Mouse (Mus musculus) heart, embryonic 13.5 days (tissue): ENCODE measurements around the gene Gnaz. TPM values are rescaled to one million over a fixed set of nuclear protein-coding genes. Genes with fewer than 3 reads are reported as not detected.

Source experiments
- ATAC-seq: fragments of 200-750 bp; cut with Nextera tagmentation; 2 replicates; pipeline ENCODE4 v1.8.0; 2017; ENCODE audit warnings: moderate TSS enrichment; ENCODE audit not compliant: insufficient number of reproducible peaks, low FRiP score, low TSS enrichment; ENCODE audit errors: extremely low read depth
- H3K27ac ChIP-seq: fragments of 300-500 bp; sonication (generic); replicated peaks from 2 replicates; pipeline ENCODE4 v1.5.1; 2015; ENCODE audit warnings: moderate library complexity, mild to moderate bottlenecking, inconsistent platforms
- H3K27me3 ChIP-seq: fragments of 300-500 bp; sonication (generic); replicated peaks from 2 replicates; pipeline ENCODE4 v1.6.1; 2015; ENCODE audit warnings: mild to moderate bottlenecking, inconsistent platforms
- H3K36me3 ChIP-seq: fragments of 300-500 bp; sonication (generic); 2 replicates; pipeline ENCODE4 v1.6.1; 2015; ENCODE audit warnings: mild to moderate bottlenecking, inconsistent platforms
- H3K4me1 ChIP-seq: fragments of 300-500 bp; sonication (generic); 2 replicates; pipeline ENCODE4 v1.6.1; 2015; ENCODE audit warnings: inconsistent platforms
- H3K4me2 ChIP-seq: fragments of 300-500 bp; sonication (generic); 2 replicates; pipeline ENCODE4 v1.6.1; 2015; ENCODE audit warnings: inconsistent platforms, mild to moderate bottlenecking, moderate library complexity
- H3K4me3 ChIP-seq: fragments of 300-500 bp; sonication (generic); 2 replicates; pipeline ENCODE4 v1.5.1; 2015; ENCODE audit warnings: moderate library complexity, mild to moderate bottlenecking, inconsistent platforms
- H3K9ac ChIP-seq: fragments of 300-500 bp; sonication (generic); 2 replicates; pipeline ENCODE4 v1.6.1; 2015; ENCODE audit warnings: inconsistent platforms, mild to moderate bottlenecking, moderate library complexity
- H3K9me3 ChIP-seq: fragments of 300-500 bp; sonication (generic); 2 replicates; pipeline ENCODE4 v1.6.1; 2016; ENCODE audit warnings: inconsistent platforms
- WGBS: fragments of 180-500 bp; shearing (Covaris S2); methylation state at CpG from one replicate; pipeline ENCODE4 v1.1.7; 2015; ENCODE audit warnings: mixed read lengths; 5-methylcytosine and 5-hydroxymethylcytosine counted together
- polyA plus RNA-seq: library from polyadenylated mRNA; unstranded; fragments of >200 nt; fragmentation: Nextera tagmentation; extraction: Ambion mirVana; gene quantifications from 2 replicates; pipeline ENCODE4 v1.2.1, GENCODE M21; 2015

Gene Gnaz
- polyA plus RNA-seq: 1.3 and 1.6 TPM in 2 replicates

DNA sequence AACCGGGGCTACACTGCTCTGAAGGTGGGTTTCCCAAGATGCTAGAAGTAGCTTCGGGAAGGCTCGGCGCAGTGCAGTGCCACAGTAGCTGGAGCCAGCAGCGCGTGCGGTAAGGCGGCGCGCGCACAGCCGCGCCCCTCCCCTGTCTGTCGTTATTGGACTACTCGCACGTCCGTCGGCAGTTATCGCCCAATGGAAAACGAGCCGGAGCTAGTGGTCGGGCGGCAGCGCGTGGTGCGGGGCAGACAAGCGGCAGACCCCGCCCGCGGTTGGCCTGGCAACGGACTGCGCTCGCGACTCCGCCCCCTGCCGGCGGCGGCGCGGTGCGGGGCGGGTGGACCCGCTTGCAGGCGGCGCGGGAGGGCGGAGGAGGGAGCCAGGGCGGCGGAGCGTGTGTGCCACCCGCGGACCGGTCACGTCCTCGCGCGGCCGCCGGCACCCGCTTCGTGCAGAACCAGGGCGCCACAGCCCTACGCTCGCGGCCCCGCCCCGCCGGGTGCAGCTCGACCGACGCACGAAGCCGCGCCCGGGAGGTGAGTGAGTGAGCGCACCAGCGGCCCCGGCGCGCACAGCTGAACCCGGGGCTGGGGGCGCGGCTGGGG is at the start of gene Gnaz:
TSS of gene Gnaz (plus strand) at position 328 of the 602 bp plus-strand sequence.
- H3K4me1 ChIP-seq: peaks cover 16% of the 10 kb centered on the region
- H3K36me3 ChIP-seq: no peaks in the 10 kb centered on the region
- H3K4me2 ChIP-seq: peak within 1 kb of the TSS; percentile 95
- no peaks in the 10 kb centered on the region for H3K9me3 ChIP-seq
- ATAC-seq: peak; percentile 89
- H3K27ac ChIP-seq: no peak within 1 kb of the TSS
- 0% methylated on average over 56 of the region's 83 CpGs for WGBS
- peak within 1 kb of the TSS; percentile 80 for H3K9ac ChIP-seq
- H3K4me3 ChIP-seq: peak within 1 kb of the TSS; percentile 73
- H3K27me3 ChIP-seq: peaks cover 73% of the 10 kb centered on the region

GRCm38 (mm10) chr10:74919277-74919676 is 47.7 kb upstream of the Gnaz start:
- H3K4me1 ChIP-seq: peaks cover 4% of the 10 kb centered on the region; the same call in 1 of the 2 replicates
- H3K27ac ChIP-seq: no peak overlapping the region
- no peaks in the 10 kb centered on the region for H3K36me3 ChIP-seq
- no peak for ATAC-seq
- H3K27me3 ChIP-seq: peaks cover 10% of the 10 kb centered on the region; the same call in 1 of the 2 replicates
- H3K9ac ChIP-seq: no peak overlapping the region
- no peak overlapping the region for H3K4me2 ChIP-seq
- 26% methylated on average over 5 of the region's 5 CpGs for WGBS
- no peaks in the 10 kb centered on the region for H3K9me3 ChIP-seq
- H3K4me3 ChIP-seq: no peak overlapping the region

DNA sequence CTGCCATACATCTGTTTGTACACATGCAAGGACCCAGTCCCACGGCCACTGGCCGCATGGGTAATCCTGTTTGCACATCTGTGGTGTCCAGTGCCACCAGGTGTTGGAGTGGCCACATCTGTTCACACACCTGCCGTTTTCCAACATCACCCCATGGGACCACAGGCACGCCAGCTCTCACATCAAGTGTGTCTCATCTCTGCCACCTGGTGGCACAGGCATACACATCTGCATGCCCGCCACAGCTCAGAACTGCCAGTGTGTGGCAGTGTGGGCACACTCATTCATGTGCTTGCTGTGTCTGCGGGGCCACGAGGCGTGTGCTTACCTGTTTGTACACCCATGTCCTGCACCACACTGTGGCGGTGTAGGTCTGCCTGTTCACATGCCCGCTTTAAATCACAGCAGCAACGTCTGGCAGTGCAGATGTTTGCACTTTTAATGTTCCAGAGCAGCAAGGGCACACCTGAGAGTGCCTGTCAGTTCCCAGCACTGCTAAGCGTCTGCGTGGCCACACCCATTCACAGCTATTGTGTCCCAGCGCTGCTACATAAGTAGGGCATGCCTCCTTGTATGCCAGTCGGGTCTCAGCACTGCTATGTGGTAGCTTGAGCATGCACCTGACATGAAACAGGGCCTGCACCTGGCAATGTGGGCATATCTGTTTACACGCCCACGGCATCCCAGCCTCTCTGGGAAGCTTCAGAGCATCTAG is 46.0 kb upstream of the Gnaz start:
- Histone ChIP-seq H3K9ac (no peak overlapping the region), H3K4me2 (no peak overlapping the region), H3K9me3 (no peaks in the 10 kb centered on the region), H3K4me1 (peaks cover 4% of the 10 kb centered on the region; the same call in 1 of the 2 replicates), H3K27me3 (peaks cover 19% of the 10 kb centered on the region; the same call in 1 of the 2 replicates), H3K36me3 (no peaks in the 10 kb centered on the region), H3K27ac (no peak overlapping the region), H3K4me3 (no peak overlapping the region)
- 39% methylated on average over 17 of the region's 17 CpGs for WGBS
- ATAC-seq: no peak

DNA sequence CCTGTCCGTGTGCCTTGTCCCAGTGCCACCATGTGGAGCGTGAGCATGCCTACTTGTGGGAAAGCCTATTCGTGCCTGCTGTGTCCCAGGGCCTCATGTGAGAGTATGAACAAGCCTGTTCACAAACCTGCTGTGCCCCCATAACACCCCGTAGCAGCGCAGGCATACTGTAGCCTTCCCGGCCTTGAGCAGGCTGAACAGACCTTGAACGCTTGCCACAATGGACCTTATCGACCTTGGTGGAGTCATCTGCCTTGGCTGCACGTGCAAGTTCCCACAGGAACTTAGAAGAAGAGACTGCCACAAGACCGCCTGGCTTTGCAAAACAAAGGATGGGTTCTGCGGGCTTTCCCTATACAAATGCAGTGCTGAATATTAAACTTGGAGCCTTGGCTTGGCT is 45.4 kb upstream of the Gnaz start:
- Histone ChIP-seq H3K27me3 (peaks cover 19% of the 10 kb centered on the region; the same call in 1 of the 2 replicates), H3K36me3 (no peaks in the 10 kb centered on the region), H3K4me2 (no peak overlapping the region), H3K4me1 (peaks cover 4% of the 10 kb centered on the region; the same call in 1 of the 2 replicates), H3K27ac (no peak overlapping the region), H3K9me3 (no peaks in the 10 kb centered on the region), H3K4me3 (no peak overlapping the region), H3K9ac (no peak overlapping the region)
- 76% methylated on average over 11 of the region's 11 CpGs for WGBS
- no peak for ATAC-seq

DNA sequence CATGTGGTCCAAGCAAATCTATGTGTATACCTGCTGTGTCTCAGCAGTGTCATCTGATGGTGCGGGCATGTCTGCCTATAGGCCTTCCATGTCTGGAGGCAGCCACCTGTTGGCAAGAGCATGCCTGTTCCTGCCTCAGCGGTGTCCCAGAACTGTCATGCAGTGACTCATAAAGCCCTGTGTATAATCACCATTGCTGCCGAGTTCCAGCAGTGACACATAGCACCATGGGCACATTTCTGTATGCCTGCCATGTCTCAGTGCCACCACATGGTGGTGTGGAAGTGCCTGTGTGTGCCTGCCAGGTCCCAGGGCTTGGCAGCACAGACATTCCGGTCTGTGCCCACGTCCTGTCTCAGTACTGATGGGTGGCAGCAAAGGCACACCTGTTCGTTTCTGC is 44.2 kb upstream of the Gnaz start:
- H3K4me2 ChIP-seq: no peak overlapping the region
- peaks cover 4% of the 10 kb centered on the region; the same call in 1 of the 2 replicates for H3K4me1 ChIP-seq
- H3K9me3 ChIP-seq: no peaks in the 10 kb centered on the region
- WGBS: 59% methylated on average over 6 of the region's 6 CpGs
- peaks cover 19% of the 10 kb centered on the region; the same call in 1 of the 2 replicates for H3K27me3 ChIP-seq
- no peak overlapping the region for H3K4me3 ChIP-seq
- ATAC-seq: no peak
- H3K36me3 ChIP-seq: no peaks in the 10 kb centered on the region
- no peak overlapping the region for H3K9ac ChIP-seq
- H3K27ac ChIP-seq: no peak overlapping the region

DNA sequence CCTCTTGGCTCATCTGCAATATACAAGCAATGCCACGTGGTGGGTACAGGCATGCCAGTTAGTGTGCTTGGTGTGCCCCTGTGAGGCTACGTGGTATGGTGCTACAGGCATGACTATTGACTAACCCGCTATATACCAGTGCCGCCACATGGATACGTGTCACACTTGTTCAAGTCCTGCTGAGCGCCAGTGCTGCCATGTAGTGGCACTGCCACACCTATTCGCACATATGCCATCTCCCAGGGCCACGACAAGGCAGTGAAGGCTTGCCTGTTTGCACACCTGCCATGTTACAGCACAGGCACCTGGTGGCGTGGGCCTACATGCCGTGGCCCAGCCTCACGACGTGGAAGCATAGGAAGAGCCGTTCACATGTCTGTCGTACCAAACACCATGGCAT is 42.7 kb upstream of the Gnaz start:
- H3K9ac ChIP-seq: no peak overlapping the region
- H3K27me3 ChIP-seq: peaks cover 15% of the 10 kb centered on the region; the same call in 1 of the 2 replicates
- H3K4me1 ChIP-seq: peaks cover 4% of the 10 kb centered on the region; the same call in 1 of the 2 replicates
- H3K4me2 ChIP-seq: no peak overlapping the region
- WGBS: 79% methylated on average over 14 of the region's 14 CpGs
- no peaks in the 10 kb centered on the region for H3K9me3 ChIP-seq
- H3K36me3 ChIP-seq: no peaks in the 10 kb centered on the region
- H3K4me3 ChIP-seq: no peak overlapping the region
- no peak overlapping the region for H3K27ac ChIP-seq
- ATAC-seq: no peak

GRCm38 (mm10) chr10:74925324-74925723 is 41.7 kb upstream of the Gnaz start:
- H3K36me3 ChIP-seq: no peaks in the 10 kb centered on the region
- no peaks in the 10 kb centered on the region for H3K9me3 ChIP-seq
- peak overlapping the region; percentile 18; the same call in 1 of the 2 replicates for H3K4me3 ChIP-seq
- WGBS: 19% methylated on average over 21 of the region's 21 CpGs
- no peak overlapping the region for H3K27ac ChIP-seq
- H3K4me2 ChIP-seq: peak overlapping the region; percentile 50
- peaks cover 15% of the 10 kb centered on the region; the same call in 1 of the 2 replicates for H3K27me3 ChIP-seq
- H3K4me1 ChIP-seq: peaks cover 4% of the 10 kb centered on the region; the same call in 1 of the 2 replicates
- H3K9ac ChIP-seq: no peak overlapping the region
- no peak for ATAC-seq

- no peaks in the 10 kb centered on the region for H3K4me1 ChIP-seq
- no peak overlapping the region for H3K27ac ChIP-seq
- no peak overlapping the region for H3K4me2 ChIP-seq
- H3K27me3 ChIP-seq: peaks cover 17% of the 10 kb centered on the region; the same call in 1 of the 2 replicates
- WGBS: 72% methylated on average over 7 of the region's 7 CpGs
- no peak for ATAC-seq
- H3K36me3 ChIP-seq: no peaks in the 10 kb centered on the region
- no peak overlapping the region for H3K9ac ChIP-seq
- no peaks in the 10 kb centered on the region for H3K9me3 ChIP-seq
- H3K4me3 ChIP-seq: no peak overlapping the region
Observed at GRCm38 (mm10) chr10:74928276-74928675, 38.7 kb upstream of the Gnaz start.

- H3K4me1 ChIP-seq: no peaks in the 10 kb centered on the region
- H3K9me3 ChIP-seq: no peaks in the 10 kb centered on the region
- no peaks in the 10 kb centered on the region for H3K36me3 ChIP-seq
- peaks cover 18% of the 10 kb centered on the region; the same call in 1 of the 2 replicates for H3K27me3 ChIP-seq
- 65% methylated on average over 6 of the region's 6 CpGs for WGBS
- no peak for ATAC-seq
- H3K9ac ChIP-seq: no peak overlapping the region
- no peak overlapping the region for H3K4me2 ChIP-seq
- H3K27ac ChIP-seq: no peak overlapping the region
- H3K4me3 ChIP-seq: no peak overlapping the region
Observed at GRCm38 (mm10) chr10:74929578-74929977, 37.4 kb upstream of the Gnaz start.

DNA sequence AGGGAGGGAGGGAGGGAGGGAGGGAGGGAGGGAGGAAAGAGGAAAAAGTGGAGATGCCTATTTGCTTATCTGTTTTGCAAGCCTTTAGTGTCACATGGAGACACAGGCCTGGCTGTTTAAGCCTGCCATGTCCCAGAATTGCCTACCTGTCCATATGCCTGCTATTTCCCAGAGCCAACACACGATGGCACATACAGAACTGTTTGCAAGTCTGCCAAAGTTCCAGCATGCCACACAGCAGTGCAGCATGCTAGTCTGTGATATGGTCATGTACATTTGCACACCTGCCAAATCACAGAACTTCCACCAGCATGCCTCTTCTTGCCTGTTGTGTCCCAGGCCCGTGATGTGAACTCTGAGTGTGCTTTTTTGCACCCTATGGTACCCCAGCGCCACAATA is 36.4 kb upstream of the Gnaz start:
- no peaks in the 10 kb centered on the region for H3K36me3 ChIP-seq
- H3K4me3 ChIP-seq: no peak overlapping the region
- H3K4me2 ChIP-seq: no peak overlapping the region
- no peak overlapping the region for H3K9ac ChIP-seq
- H3K9me3 ChIP-seq: no peaks in the 10 kb centered on the region
- ATAC-seq: no peak
- WGBS: 56% methylated on average over 3 of the region's 3 CpGs
- no peak overlapping the region for H3K27ac ChIP-seq
- no peaks in the 10 kb centered on the region for H3K4me1 ChIP-seq
- peaks cover 14% of the 10 kb centered on the region; the same call in 1 of the 2 replicates for H3K27me3 ChIP-seq

DNA sequence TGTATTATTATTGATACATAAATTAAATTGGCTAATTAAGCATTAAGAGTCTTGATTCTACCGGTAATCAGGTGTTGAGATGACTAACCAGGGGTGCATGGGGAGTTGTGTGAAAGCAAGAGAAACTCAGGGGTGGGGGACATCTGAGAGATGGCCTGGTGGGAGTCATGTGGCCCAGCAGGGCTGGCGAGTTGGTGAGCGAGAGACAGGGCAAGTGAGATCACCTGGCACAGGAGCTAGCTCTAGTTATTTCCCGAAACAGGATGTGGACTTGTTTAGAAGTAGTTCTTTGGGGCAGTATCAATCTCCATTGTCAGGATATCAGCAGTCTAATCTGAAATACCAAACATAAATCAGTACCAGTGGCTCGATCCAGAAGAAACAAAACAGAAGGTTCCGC is 35.3 kb upstream of the Gnaz start:
- Histone ChIP-seq H3K4me3 (no peak overlapping the region), H3K4me1 (no peaks in the 10 kb centered on the region), H3K27me3 (peaks cover 14% of the 10 kb centered on the region; the same call in 1 of the 2 replicates), H3K4me2 (no peak overlapping the region), H3K36me3 (no peaks in the 10 kb centered on the region), H3K27ac (no peak overlapping the region), H3K9ac (no peak overlapping the region), H3K9me3 (no peaks in the 10 kb centered on the region)
- ATAC-seq: no peak
- WGBS: 71% methylated on average over 6 of the region's 6 CpGs
